Mouse (Mus musculus): ENCODE results near the gene Dmc1. TPM values are rescaled to one million over a fixed set of nuclear protein-coding genes. Genes with fewer than 3 reads are reported as not detected.

Dmc1 gene
- polyA plus RNA-seq, 1 experiment from 2014 or later: 0.77 TPM

Small RNA genes lying within 50 kb of the gene (microRNA-seq; reads per million reads assigned to microRNA genes)
- not detected for gene Gm27903

Other genes starting within 250 kb of the Dmc1 start
- 42.5 and 43.2 TPM in 2 replicates for gene Tmem184b, start 201.5 kb downstream of the Dmc1 start, polyA plus RNA-seq (2015; fragmentation: Nextera tagmentation; extraction: Ambion mirVana)
- 193 and 218 TPM in 2 replicates for gene Csnk1e, start 149.5 kb downstream of the Dmc1 start, polyA plus RNA-seq (2015; fragmentation: Nextera tagmentation; extraction: Ambion mirVana)
- gene Kcnj4, start 99.9 kb downstream of the Dmc1 start, polyA plus RNA-seq (2015; fragmentation: Nextera tagmentation; extraction: Ambion mirVana): not detected in 2 replicates
- 7.5 and 9.3 TPM in 2 replicates for gene Kdelr3, start 88.7 kb downstream of the Dmc1 start, polyA plus RNA-seq (2015; fragmentation: Nextera tagmentation; extraction: Ambion mirVana)
- 49.8 and 56.8 TPM in 2 replicates for gene Ddx17, start 58.4 kb downstream of the Dmc1 start, polyA plus RNA-seq (2015; fragmentation: Nextera tagmentation; extraction: Ambion mirVana)
- gene Fam227a, start 53.8 kb upstream of the Dmc1 start, polyA plus RNA-seq (2015; fragmentation: Nextera tagmentation; extraction: Ambion mirVana): 4.0 and 5.1 TPM in 2 replicates
- gene Cby1, start 54.1 kb upstream of the Dmc1 start, polyA plus RNA-seq (2015; fragmentation: Nextera tagmentation; extraction: Ambion mirVana): 101 and 105 TPM in 2 replicates
- gene Tomm22, start 65.8 kb upstream of the Dmc1 start, polyA plus RNA-seq (2015; fragmentation: Nextera tagmentation; extraction: Ambion mirVana): 233 and 237 TPM in 2 replicates
- gene Josd1, start 82.8 kb upstream of the Dmc1 start, polyA plus RNA-seq (2015; fragmentation: Nextera tagmentation; extraction: Ambion mirVana): 20.6 and 21.3 TPM in 2 replicates
- gene Gtpbp1, start 85.7 kb upstream of the Dmc1 start, polyA plus RNA-seq (2015; fragmentation: Nextera tagmentation; extraction: Ambion mirVana): 51.4 and 53.6 TPM in 2 replicates
- gene Sun2, start 137.4 kb upstream of the Dmc1 start, polyA plus RNA-seq (2015; fragmentation: Nextera tagmentation; extraction: Ambion mirVana): 5.7 and 6.0 TPM in 2 replicates
- gene Dnal4, start 172.7 kb upstream of the Dmc1 start, polyA plus RNA-seq (2015; fragmentation: Nextera tagmentation; extraction: Ambion mirVana): 69.0 and 76.5 TPM in 2 replicates
- gene Nptxr, start 199.7 kb upstream of the Dmc1 start, polyA plus RNA-seq (2015; fragmentation: Nextera tagmentation; extraction: Ambion mirVana): 55.0 and 62.1 TPM in 2 replicates
- gene Npcd, start 229.1 kb upstream of the Dmc1 start, polyA plus RNA-seq (2015; fragmentation: Nextera tagmentation; extraction: Ambion mirVana): 0.74 and 1.3 TPM in 2 replicates
- 73.2 and 73.7 TPM in 2 replicates for gene Cbx6, start 229.6 kb upstream of the Dmc1 start, polyA plus RNA-seq (2015; fragmentation: Nextera tagmentation; extraction: Ambion mirVana)